Mouse (Mus musculus) hindbrain, embryonic 12.5 days (tissue): ENCODE results near the gene Armc10. TPM values are rescaled to one million over a fixed set of nuclear protein-coding genes. Genes with fewer than 3 reads are reported as not detected.
"Not testable (repeated sequence)": the region's sequence is repeated elsewhere in the genome, so short reads cannot be mapped to it uniquely, and the experiment has no call there.

Experiments used
- ATAC-seq: fragments of 200-750 bp; cut with Nextera tagmentation; 2 replicates; pipeline ENCODE4 v1.8.0; 2017; ENCODE audit warnings: moderate TSS enrichment; ENCODE audit not compliant: low FRiP score
- H3K27ac ChIP-seq: fragments of 300-500 bp; sonication (generic); 2 replicates; pipeline ENCODE4 v1.5.1; 2016; ENCODE audit warnings: mild to moderate bottlenecking
- H3K27me3 ChIP-seq: fragments of 300-500 bp; sonication (generic); 2 replicates; pipeline ENCODE4 v1.6.1; 2016; ENCODE audit warnings: mild to moderate bottlenecking
- H3K36me3 ChIP-seq: fragments of 300-500 bp; sonication (generic); 2 replicates; pipeline ENCODE4 v1.6.1; 2016; ENCODE audit warnings: mild to moderate bottlenecking
- H3K4me1 ChIP-seq: fragments of 300-500 bp; sonication (generic); 2 replicates; pipeline ENCODE4 v1.6.1; 2016
- H3K4me2 ChIP-seq: fragments of 300-500 bp; sonication (generic); replicated peaks from 2 replicates; pipeline ENCODE4 v1.6.1; 2016; ENCODE audit warnings: mild to moderate bottlenecking
- H3K4me3 ChIP-seq: fragments of 300-500 bp; sonication (generic); 2 replicates; pipeline ENCODE4 v1.5.1; 2016; ENCODE audit warnings: mild to moderate bottlenecking
- H3K9ac ChIP-seq: fragments of 300-500 bp; sonication (generic); 2 replicates; pipeline ENCODE4 v1.6.1; 2016; ENCODE audit warnings: mild to moderate bottlenecking, moderate library complexity
- H3K9me3 ChIP-seq: fragments of 300-500 bp; sonication (generic); replicated peaks from 2 replicates; pipeline ENCODE4 v1.6.1; 2016; ENCODE audit warnings: mild to moderate bottlenecking
- WGBS: fragments of 180-500 bp; shearing (Covaris S2); methylation state at CpG from one replicate; pipeline ENCODE4 v1.1.7; 2016; 5-methylcytosine and 5-hydroxymethylcytosine counted together
- polyA plus RNA-seq: library from polyadenylated mRNA; unstranded; fragments of >200 nt; fragmentation: Nextera tagmentation; extraction: Ambion mirVana; gene quantifications from 2 replicates; pipeline ENCODE4 v1.2.1, GENCODE M21; 2016

The Armc10 gene
- polyA plus RNA-seq, 1 experiment from 2014 or later = 67.5 TPM

DNA sequence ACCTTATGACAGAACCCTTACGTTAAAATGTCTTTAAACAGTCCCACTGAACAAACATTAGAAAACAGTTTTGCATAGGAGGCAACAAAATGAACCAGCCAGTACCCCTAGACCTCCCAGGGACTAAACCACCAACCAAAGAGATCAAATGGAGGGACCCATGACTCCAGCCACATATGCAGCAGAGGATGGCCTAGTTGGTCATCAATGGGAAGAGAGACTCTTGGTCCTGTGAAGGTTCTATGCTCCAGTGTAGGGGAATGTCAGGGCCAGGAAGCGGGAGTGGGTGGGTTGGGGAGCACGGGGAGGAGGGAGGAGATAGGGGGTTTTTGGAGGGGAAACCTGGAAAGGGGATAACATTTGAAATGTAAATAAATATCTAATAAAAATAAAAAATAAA, 53.9 kb downstream of the Armc10 start:
- H3K9ac ChIP-seq, H3K4me3 ChIP-seq, H3K36me3 ChIP-seq, H3K27me3 ChIP-seq, H3K4me1 ChIP-seq, ATAC-seq, H3K9me3 ChIP-seq, H3K27ac ChIP-seq: not testable (repeated sequence)
- H3K4me2 ChIP-seq = peak overlapping the region; percentile 15; the same call in 1 of the 2 replicates
- WGBS = 87% methylated on average over 3 of the region's 3 CpGs

DNA sequence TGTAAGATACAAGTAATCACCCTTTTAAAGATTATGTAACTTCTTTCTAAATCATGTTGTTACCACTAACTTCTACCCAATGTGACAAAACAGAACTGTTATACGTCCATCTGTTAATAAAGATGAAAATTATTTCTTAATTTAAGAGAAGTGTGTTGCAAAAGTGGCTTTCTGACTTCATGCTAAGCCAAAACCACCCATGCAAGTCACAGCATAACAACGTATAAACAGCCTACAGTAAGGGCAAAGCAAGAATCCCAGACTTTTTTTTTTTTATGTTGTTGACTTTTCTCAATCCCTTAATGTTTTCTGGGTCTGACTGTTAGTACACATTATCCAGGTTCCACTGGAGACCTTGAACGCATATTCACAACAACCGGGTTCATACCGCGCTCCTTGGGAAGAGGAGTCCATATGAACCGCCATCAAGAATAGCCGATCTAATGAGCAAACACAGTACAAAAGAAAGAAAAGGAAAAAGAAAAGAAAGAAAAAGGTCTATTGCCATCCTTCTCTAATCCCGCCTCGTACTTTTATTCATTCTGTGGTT, 54.7 kb downstream of the Armc10 start:
- peak overlapping the region; percentile 71; the same call in 1 of the 2 replicates for H3K9ac ChIP-seq
- H3K4me2 ChIP-seq = peak overlapping the region; percentile 67
- H3K4me1 ChIP-seq = no peaks in the 10 kb centered on the region; the same call in 1 of the 2 replicates
- H3K36me3 ChIP-seq = no peaks in the 10 kb centered on the region
- H3K27ac ChIP-seq = no peak overlapping the region
- H3K27me3 ChIP-seq = no peaks in the 10 kb centered on the region
- peak overlapping the region; percentile 64 for H3K4me3 ChIP-seq
- 18% methylated on average over 10 of the region's 10 CpGs for WGBS
- H3K9me3 ChIP-seq = no peaks in the 10 kb centered on the region
- no peak for ATAC-seq

DNA sequence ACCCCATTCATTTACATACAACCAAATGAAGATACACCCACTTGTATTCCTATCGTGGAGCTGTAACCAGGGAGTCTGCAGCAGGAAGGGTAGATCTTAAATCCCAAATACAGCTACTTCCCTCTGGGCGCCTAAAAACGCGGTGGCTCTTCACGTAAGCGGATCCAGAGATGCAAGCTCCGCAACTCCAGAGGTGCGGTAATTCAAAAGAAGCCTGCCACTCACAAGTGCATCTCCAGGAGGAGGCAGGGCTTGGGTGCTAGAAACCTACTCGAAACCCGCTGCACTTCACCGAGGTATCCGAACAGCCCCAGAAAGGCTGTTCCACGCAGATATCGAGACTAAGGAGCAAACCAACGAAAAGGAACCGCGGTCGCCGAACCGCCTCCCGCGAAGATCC, 55.3 kb downstream of the Armc10 start:
- peak; percentile 68 for ATAC-seq
- WGBS = under 1% methylated on average over 22 of the region's 22 CpGs
- peak overlapping the region; percentile 64 for H3K4me3 ChIP-seq

DNA sequence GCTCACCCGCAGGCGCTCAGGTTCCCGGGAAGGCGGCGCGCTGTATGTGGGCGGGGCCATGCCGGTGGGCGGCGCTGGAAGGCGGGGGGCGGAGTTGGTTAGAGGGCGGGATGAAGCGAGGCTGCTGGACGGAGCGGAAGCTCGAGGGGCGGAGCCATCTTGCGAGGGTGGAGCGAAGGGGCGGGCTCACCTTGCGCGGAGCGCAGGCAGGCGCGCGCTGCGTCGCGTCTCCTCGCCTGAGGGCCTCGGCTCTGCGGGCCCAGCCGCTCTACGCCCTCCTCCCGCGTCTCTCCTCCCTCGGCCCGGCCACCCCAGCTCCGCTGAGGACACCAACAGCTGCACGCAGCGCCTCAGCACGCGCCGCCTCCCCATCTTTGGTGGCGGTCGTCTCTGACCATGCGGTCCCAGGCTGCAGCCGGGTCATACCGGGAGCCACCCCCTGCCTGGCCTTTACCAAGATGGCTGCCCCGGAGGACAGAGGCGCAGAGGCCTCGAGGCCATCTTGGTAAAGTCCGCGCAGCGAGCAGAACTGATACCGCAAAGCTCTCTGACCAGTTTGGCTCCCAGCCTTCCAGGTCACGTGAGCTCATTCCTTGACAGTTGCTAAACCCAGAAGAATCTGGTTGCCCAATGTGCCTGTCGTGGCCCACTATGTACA, 55.9 kb downstream of the Armc10 start, which contains the start of gene Napepld:
TSS of gene Napepld (minus strand) at position 46 of the 658 bp plus-strand sequence.
- H3K9me3 ChIP-seq = no peaks in the 10 kb centered on the region
- H3K4me1 ChIP-seq = no peaks in the 10 kb centered on the region; the same call in 1 of the 2 replicates
- peak; percentile 99 for ATAC-seq
- WGBS = under 1% methylated on average over 56 of the region's 59 CpGs
- peak within 1 kb of the TSS; percentile 67 for H3K4me2 ChIP-seq
- H3K9ac ChIP-seq = peak within 1 kb of the TSS; percentile 71
- H3K4me3 ChIP-seq = peak within 1 kb of the TSS; percentile 64
- H3K27me3 ChIP-seq = no peaks in the 10 kb centered on the region
- H3K27ac ChIP-seq = peak within 1 kb of the TSS; percentile 96
- H3K36me3 ChIP-seq = no peaks in the 10 kb centered on the region

More for the DNA sequence above, 55.3 kb downstream of the Armc10 start:
- peak overlapping the region; percentile 67 for H3K4me2 ChIP-seq
- no peaks in the 10 kb centered on the region; the same call in 1 of the 2 replicates for H3K4me1 ChIP-seq
- peak overlapping the region; percentile 96 for H3K27ac ChIP-seq
- H3K9me3 ChIP-seq = no peaks in the 10 kb centered on the region
- no peaks in the 10 kb centered on the region for H3K36me3 ChIP-seq
- peak overlapping the region; percentile 71 for H3K9ac ChIP-seq
- H3K27me3 ChIP-seq = no peaks in the 10 kb centered on the region

DNA sequence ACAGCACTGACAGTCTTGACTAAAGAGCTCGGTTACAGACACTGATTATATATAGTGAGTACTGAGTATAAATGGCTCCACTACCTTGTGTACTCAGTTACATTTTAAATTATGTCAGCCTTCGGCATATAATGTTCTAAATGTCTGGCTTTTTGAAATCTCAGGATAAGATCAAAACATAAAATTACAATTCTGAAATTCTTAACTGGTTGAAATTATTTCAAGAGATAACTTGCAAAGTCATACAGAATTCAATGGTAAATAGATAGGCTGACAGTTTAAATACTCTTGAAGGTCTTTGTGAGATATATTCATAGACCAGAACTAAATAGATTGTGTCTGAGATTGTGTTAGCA, 56.4 kb downstream of the Armc10 start:
- no peak for ATAC-seq
- Histone ChIP-seq H3K27me3 (no peaks in the 10 kb centered on the region), H3K9me3 (no peaks in the 10 kb centered on the region), H3K27ac (peak overlapping the region; percentile 96), H3K36me3 (no peaks in the 10 kb centered on the region), H3K9ac (peak overlapping the region; percentile 71), H3K4me1 (no peaks in the 10 kb centered on the region; the same call in 1 of the 2 replicates), H3K4me3 (peak overlapping the region; percentile 64), H3K4me2 (peak overlapping the region; percentile 67)
- WGBS = 60% methylated on average over 2 of the region's 2 CpGs

DNA sequence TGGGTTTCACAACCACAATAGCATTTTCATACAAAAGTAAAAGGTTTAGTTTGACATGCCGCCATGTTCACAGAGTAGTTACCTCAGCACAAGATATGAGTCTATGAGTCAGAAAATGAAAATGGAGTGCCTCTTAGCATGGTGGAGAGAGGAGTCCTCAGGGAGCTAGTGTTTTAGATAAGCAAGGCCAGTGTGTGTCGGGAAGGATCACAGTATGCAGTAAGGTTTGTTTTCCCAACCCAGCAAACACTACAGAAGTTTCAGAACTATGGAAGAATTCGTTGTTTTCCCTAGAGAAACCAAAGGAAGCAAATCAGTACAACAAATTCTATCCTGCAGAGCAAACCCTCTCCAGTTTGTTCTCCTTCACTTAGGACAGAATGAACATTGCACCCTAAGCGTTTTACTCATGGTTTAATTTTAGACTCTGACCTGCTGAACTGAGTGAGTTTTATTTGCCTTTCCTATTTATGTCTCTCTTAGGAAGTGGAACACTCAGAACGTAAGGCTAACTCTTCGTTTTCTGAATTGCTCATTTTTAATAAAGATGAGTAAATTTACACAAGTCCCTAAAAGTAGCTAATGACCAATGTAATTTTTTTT, 57.4 kb downstream of the Armc10 start:
- H3K4me3 ChIP-seq = no peak overlapping the region
- no peak overlapping the region for H3K4me2 ChIP-seq
- H3K27me3 ChIP-seq = no peaks in the 10 kb centered on the region
- ATAC-seq = no peak
- no peak overlapping the region for H3K9ac ChIP-seq
- WGBS = 83% methylated on average over 6 of the region's 6 CpGs
- no peaks in the 10 kb centered on the region for H3K9me3 ChIP-seq
- H3K27ac ChIP-seq = no peak overlapping the region
- no peaks in the 10 kb centered on the region; the same call in 1 of the 2 replicates for H3K4me1 ChIP-seq
- no peaks in the 10 kb centered on the region for H3K36me3 ChIP-seq

DNA sequence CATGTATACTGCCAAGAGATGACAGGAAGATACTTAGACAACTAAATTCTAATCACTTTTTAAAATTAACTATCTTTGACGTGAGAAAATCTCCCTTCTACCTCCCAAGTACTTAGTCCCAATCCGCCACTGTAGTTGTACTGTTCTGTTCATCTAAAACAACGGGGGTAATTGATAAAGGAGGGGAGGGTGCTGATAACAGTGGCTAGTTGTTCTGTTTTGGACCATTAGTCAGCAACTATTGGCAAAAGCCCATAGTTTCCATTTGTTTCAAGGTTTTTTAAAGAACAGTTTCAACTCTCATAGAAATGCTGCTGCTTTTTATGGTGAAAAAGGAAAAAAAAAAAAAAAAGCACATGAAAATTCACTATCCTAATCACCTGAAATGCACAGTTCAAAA, 58.1 kb downstream of the Armc10 start:
- H3K9me3 ChIP-seq = no peaks in the 10 kb centered on the region
- no peak overlapping the region for H3K4me3 ChIP-seq
- no peaks in the 10 kb centered on the region for H3K36me3 ChIP-seq
- no peaks in the 10 kb centered on the region for H3K27me3 ChIP-seq
- H3K9ac ChIP-seq = no peak overlapping the region
- H3K27ac ChIP-seq = no peak overlapping the region
- 76% methylated on average over 3 of the region's 3 CpGs for WGBS
- no peaks in the 10 kb centered on the region; the same call in 1 of the 2 replicates for H3K4me1 ChIP-seq
- ATAC-seq = no peak
- no peak overlapping the region for H3K4me2 ChIP-seq

DNA sequence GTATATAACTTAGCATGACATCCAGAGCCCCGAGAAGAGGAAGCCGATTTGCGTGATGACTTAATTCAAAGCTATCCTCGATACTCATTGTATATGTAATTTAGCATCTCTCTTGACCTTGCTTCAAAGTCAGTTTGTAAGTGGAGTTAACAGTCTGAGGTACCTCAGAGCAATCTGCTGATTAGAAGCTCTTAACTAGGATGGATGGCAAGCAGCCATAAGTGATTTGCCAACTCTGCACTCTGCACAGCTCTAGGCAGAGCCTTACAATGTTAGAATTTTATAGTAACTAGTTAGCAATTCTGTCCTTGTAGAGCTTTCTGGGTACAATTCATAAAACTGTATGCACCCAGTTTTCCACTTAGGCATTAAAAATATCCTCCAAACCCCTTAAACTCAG, 60.9 kb downstream of the Armc10 start:
- ATAC-seq = no peak
- 93% methylated on average over 4 of the region's 4 CpGs for WGBS

DNA sequence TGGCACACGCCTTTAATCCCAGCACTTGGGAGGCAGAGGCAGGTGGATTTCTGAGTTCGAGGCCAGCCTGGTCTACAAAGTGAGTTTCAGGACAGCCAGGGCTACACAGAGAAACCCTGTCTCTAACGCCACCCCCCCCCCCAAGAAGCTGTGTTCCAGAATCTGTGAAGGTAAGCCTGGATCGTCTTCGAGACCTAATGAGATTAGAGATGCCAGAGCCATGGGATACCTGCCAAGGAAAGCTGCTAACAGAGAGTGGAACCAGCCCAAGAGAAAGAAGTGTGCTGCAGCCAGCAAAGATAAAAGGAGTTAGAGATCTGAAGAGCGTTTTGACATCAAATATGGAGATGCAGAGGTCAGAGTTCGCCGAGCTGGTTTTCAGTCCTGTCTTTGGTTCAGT, 62.4 kb downstream of the Armc10 start:
- not testable (repeated sequence) for H3K4me3 ChIP-seq, H3K9me3 ChIP-seq, H3K27ac ChIP-seq, H3K9ac ChIP-seq, ATAC-seq, H3K27me3 ChIP-seq, H3K4me2 ChIP-seq, H3K4me1 ChIP-seq, H3K36me3 ChIP-seq
- 93% methylated on average over 8 of the region's 8 CpGs for WGBS

More for the DNA sequence above, 60.9 kb downstream of the Armc10 start:
- Histone ChIP-seq H3K9ac (no peak overlapping the region), H3K4me1 (no peaks in the 10 kb centered on the region), H3K27ac (no peak overlapping the region), H3K9me3 (no peaks in the 10 kb centered on the region), H3K27me3 (no peaks in the 10 kb centered on the region), H3K36me3 (no peaks in the 10 kb centered on the region), H3K4me3 (no peak overlapping the region), H3K4me2 (no peak overlapping the region)

Other genes with a start within 250 kb of the Armc10 start
- 1.7 and 2.1 TPM in 2 replicates for gene Ccdc146, start 221.1 kb upstream of the Armc10 start, polyA plus RNA-seq
- gene Fam185a, start 220.9 kb upstream of the Armc10 start, polyA plus RNA-seq = 5.4 and 5.7 TPM in 2 replicates
- 42.3 and 53.1 TPM in 2 replicates for gene Lrrc17, start 102.3 kb upstream of the Armc10 start, polyA plus RNA-seq
- gene Fbxl13, start 179 bp upstream of the Armc10 start, polyA plus RNA-seq = 0.33 and 0.44 TPM in 2 replicates
- gene Napepld, start 55.6 kb downstream of the Armc10 start, polyA plus RNA-seq = 4.9 and 5.2 TPM in 2 replicates
- gene Pmpcb, start 91.3 kb downstream of the Armc10 start, polyA plus RNA-seq = 85.9 and 90.0 TPM in 2 replicates
- 81.0 and 86.5 TPM in 2 replicates for gene Dnajc2, start 139.4 kb downstream of the Armc10 start, polyA plus RNA-seq
- gene Psmc2, start 139.5 kb downstream of the Armc10 start, polyA plus RNA-seq = 193 and 205 TPM in 2 replicates
- gene Slc26a5, start 219.8 kb downstream of the Armc10 start, polyA plus RNA-seq = not detected in 2 replicates